In genomic region chr1:153268806-153269309, GRCm38 (mm10) we compare ENCODE assay signal across 28 mouse cellular contexts.
DNase-seq lines count a peak whose midpoint lies in the region; ATAC-seq and TF ChIP-seq lines count a peak whose summit lies in the region.
"Had no signal": no experiment of that assay in that cellular context is flagged by ENCODE, and none has a peak within 500 bp of the region (broad histone marks: within the 10 kb centered on the region; RNA-seq: fewer than 3 reads in every experiment).

No protein-coding gene starts in this region.

- no peaks in the 10 kb centered on the region for H3K36me3 ChIP-seq in heart, embryonic 15.5 days
- no peaks in the 10 kb centered on the region for H3K36me3 ChIP-seq in lung, embryonic 15.5 days
- H3K36me3 ChIP-seq: forebrain, embryonic 10.5 days; limb, embryonic 15.5 days; midbrain, embryonic 10.5 days; neural tube, embryonic 13.5 days had no signal

- H3K4me3 ChIP-seq in gastrocnemius, adult 2 months, result no peak overlapping the region
- no peak overlapping the region for H3K4me3 ChIP-seq in heart, embryonic 15.5 days
- no peak overlapping the region for H3K4me3 ChIP-seq in lung, embryonic 15.5 days
- no peak overlapping the region for H3K4me3 ChIP-seq in cerebellum, adult 2 months (replicated peaks; ENCODE audit: insufficient read depth, low read depth, low read length)
- H3K4me3 ChIP-seq: forebrain, embryonic 10.5 days; limb, embryonic 15.5 days; midbrain, embryonic 10.5 days; myocyte; neural tube, embryonic 13.5 days had no signal

- H3K27me3 ChIP-seq in heart, embryonic 15.5 days, result no peaks in the 10 kb centered on the region
- H3K27me3 ChIP-seq in lung, embryonic 15.5 days, result no peaks in the 10 kb centered on the region
- no peaks in the 10 kb centered on the region for H3K27me3 ChIP-seq in cerebellum, adult 2 months (ENCODE audit: control insufficient read depth, insufficient read depth, low read length)
- H3K27me3 ChIP-seq: limb, embryonic 15.5 days; neural tube, embryonic 13.5 days had no signal

- ATAC-seq in heart, embryonic 15.5 days (replicated peaks; ENCODE audit: insufficient number of reproducible peaks, insufficient read depth, low FRiP score, low read depth), result no peak
- no peak for ATAC-seq in lung, embryonic 15.5 days (ENCODE audit: borderline replicate concordance, extremely low read depth, low FRiP score, low TSS enrichment)
- ATAC-seq: forebrain, embryonic 16.5 days; inflammation-experienced regulatory T-cells, adult 6 months; midbrain, embryonic 16.5 days had no signal

- H3K9me3 ChIP-seq in heart, embryonic 15.5 days (replicated peaks), result no peaks in the 10 kb centered on the region
- H3K9me3 ChIP-seq in lung, embryonic 15.5 days, result no peaks in the 10 kb centered on the region
- H3K9me3 ChIP-seq: forebrain, embryonic 10.5 days; limb, embryonic 15.5 days; midbrain, embryonic 10.5 days; neural tube, embryonic 13.5 days had no signal

- no peak for TF ChIP-seq POLR2A in cerebellum, adult 2 months (IDR thresholded peaks at IDR 0.05; ENCODE audit: borderline replicate concordance, insufficient read depth, low read length)

- no peak overlapping the region for H3K4me2 ChIP-seq in heart, embryonic 15.5 days
- H3K4me2 ChIP-seq in lung, embryonic 15.5 days, result no peak overlapping the region
- H3K4me2 ChIP-seq: hindbrain, embryonic 14.5 days; limb, embryonic 15.5 days; neural tube, embryonic 13.5 days had no signal

- peaks cover 77% of the 10 kb centered on the region for H3K4me1 ChIP-seq in heart, embryonic 15.5 days (replicated peaks)
- peaks cover 69% of the 10 kb centered on the region for H3K4me1 ChIP-seq in lung, embryonic 15.5 days
- no peaks in the 10 kb centered on the region for H3K4me1 ChIP-seq in cerebellum, adult 2 months (ENCODE audit: control insufficient read depth, insufficient read depth, low read length)

- DNase-seq in gastrocnemius, adult 2 months, result peak; percentile 13
- no peak for DNase-seq in gastrocnemius, adult 8-10 months (ENCODE audit: low spot score in 2 of 2)
- no peak for DNase-seq in heart, adult 8-10 months (ENCODE audit: low spot score)
- no peak for DNase-seq in lung, postnatal 25 days (ENCODE audit: low spot score)
- DNase-seq in cerebellum, adult 2 months, result no peak
- DNase-seq: adrenal gland, adult 8-10 months; cerebellum, adult 11-12 months; cerebellum, postnatal 14 days; gastrocnemius, postnatal 25 days; kidney, adult 2 months; kidney, postnatal 14 days; left cerebral cortex, postnatal 4 days; lung, adult 18-20 months; retina, postnatal 1 day; right cerebral cortex, postnatal 25 days; spleen, adult 18-20 months; thymus, postnatal 25 days had no signal

- no peak overlapping the region for H3K9ac ChIP-seq in heart, embryonic 15.5 days
- no peak overlapping the region for H3K9ac ChIP-seq in lung, embryonic 15.5 days
- H3K9ac ChIP-seq: hindbrain, embryonic 14.5 days; limb, embryonic 15.5 days; neural tube, embryonic 13.5 days had no signal

- WGBS in heart, embryonic 15.5 days, result 70% methylated on average over 6 of the region's 6 CpGs
- 73% methylated on average over 6 of the region's 6 CpGs for WGBS in lung, embryonic 15.5 days
- 84% methylated on average over 6 of the region's 6 CpGs for WGBS in cerebellum, adult 2 months

- intact Hi-C loops in gastrocnemius, adult 2 months (cut with DNase I), result loop anchor here (5.0 kb wide), 1 partner anchor 63 kb away; the partner anchor contains the start of gene Lamc1

- H3K27ac ChIP-seq in gastrocnemius, adult 2 months, result peak overlapping the region; percentile 44
- H3K27ac ChIP-seq in heart, embryonic 15.5 days, result peak overlapping the region; percentile 79
- H3K27ac ChIP-seq in lung, embryonic 15.5 days, result peak overlapping the region; percentile 93
- no peak overlapping the region for H3K27ac ChIP-seq in cerebellum, adult 2 months (ENCODE audit: insufficient read depth, low read length)
- H3K27ac ChIP-seq: forebrain, embryonic 10.5 days; hindbrain, embryonic 14.5 days; limb, embryonic 15.5 days; midbrain, embryonic 10.5 days; neural tube, embryonic 13.5 days had no signal

- TF ChIP-seq CTCF in gastrocnemius, adult 2 months (IDR thresholded peaks at IDR 0.05), result no peak
- no peak for TF ChIP-seq CTCF in cerebellum, adult 2 months (IDR thresholded peaks at IDR 0.05; ENCODE audit: borderline replicate concordance, insufficient read depth, low read depth, low read length)
